Mouse (Mus musculus) lung, postnatal 25 days (tissue): ENCODE data around the gene Mrpl28.
"Not testable (repeated sequence)": the region's sequence is repeated elsewhere in the genome, so short reads cannot be mapped to it uniquely, and the experiment has no call there.

Source experiments
- DNase-seq: peaks from one replicate; pipeline ENCODE4 v3.0.0; 2022; ENCODE audit warnings: low spot score

The Mrpl28 gene

GRCm38 (mm10) chr17:26175248-26175647, 51.9 kb downstream of the Mrpl28 start:
- DNase-seq: not testable (repeated sequence)
